Mouse (Mus musculus): ENCODE measurements around the gene Gal3st2b.
"Not testable (repeated sequence)": the region's sequence is repeated elsewhere in the genome, so short reads cannot be mapped to it uniquely, and the experiment has no call there.

Gal3st2b gene

DNA sequence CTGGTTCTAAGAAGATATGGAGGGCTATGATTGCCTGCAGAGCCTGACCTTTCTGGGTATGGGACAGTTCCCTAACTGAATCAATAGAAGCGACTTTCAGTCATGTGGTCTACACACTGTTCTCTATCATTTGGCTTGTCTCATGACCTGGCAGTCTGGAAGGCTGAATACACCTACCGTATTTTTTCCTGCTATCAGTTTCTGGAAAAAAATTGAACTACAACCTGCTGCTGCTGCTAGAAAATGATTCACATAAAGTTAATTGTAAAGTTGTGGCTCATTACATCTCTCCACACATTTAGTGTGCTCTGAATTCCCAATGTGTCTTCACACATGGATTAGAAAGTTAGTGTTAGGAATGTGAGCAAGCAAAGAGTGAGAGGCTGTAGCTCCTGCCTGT is at the start of gene Gal3st2b:
Gal3st2b (plus strand) TSS at position 301 of the 400 bp plus-strand sequence.
- not testable (repeated sequence) for DNase-seq (ENCODE audit: low read depth)

- DNase-seq (ENCODE audit: low read depth) = not testable (repeated sequence)
Observed at GRCm38 (mm10) chr1:93871594-93872105, 46.5 kb upstream of the Gal3st2b start.

- DNase-seq (ENCODE audit: low read depth) = not testable (repeated sequence)
Observed at GRCm38 (mm10) chr1:93874405-93874804, 43.7 kb upstream of the Gal3st2b start.

DNA sequence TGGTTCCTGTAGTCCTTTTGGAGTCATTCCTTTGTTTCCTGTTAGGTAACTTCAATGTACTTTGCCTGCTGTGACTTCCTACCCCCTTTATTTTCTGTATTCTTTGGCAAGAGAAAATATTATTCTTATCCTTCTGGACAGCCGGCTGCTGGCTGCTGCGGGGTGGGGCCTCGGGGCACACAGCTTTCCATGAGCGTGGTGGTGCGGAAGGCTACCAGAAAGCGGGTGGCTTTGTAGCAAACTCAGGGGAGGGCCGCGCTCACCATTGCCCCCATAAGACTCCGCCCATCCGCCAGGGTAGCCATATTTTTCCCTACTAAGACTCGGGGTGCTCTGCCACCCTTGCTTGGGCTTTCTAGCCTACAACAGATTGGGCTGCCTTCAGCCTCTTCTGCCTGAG is 36.3 kb upstream of the Gal3st2b start:
- not testable (repeated sequence) for DNase-seq (ENCODE audit: low read depth)

- DNase-seq (ENCODE audit: low read depth) = not testable (repeated sequence)
Observed at GRCm38 (mm10) chr1:93890936-93891335, 27.2 kb upstream of the Gal3st2b start.

- not testable (repeated sequence) for DNase-seq (ENCODE audit: low read depth)
Observed at GRCm38 (mm10) chr1:93897395-93897794, 20.7 kb upstream of the Gal3st2b start.

DNA sequence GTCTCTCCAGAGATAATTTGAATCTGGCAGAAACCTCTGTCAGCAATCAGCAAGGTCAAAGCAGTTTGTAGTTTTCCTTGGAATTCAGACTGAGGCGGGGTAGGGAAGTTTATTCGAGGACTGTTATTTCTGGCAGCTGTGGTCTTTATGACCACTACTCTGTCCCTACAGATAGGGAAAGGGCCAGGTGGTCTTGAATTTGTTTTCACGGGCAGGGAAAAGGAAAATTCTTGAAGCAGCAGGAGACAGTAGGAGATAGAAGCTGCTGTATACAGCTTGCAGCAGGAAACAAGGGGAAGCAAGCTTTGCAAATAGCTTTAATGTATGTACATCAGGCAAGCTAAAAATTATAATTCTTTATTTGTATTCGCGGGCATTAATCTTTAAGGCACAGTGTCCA is 16.8 kb upstream of the Gal3st2b start:
- DNase-seq (ENCODE audit: low read depth) = not testable (repeated sequence)

GRCm38 (mm10) chr1:93906690-93907089 is 11.4 kb upstream of the Gal3st2b start:
- DNase-seq (ENCODE audit: low read depth) = not testable (repeated sequence)

- not testable (repeated sequence) for DNase-seq (ENCODE audit: low read depth)
Observed at GRCm38 (mm10) chr1:93908977-93909586, 9.0 kb upstream of the Gal3st2b start.

DNA sequence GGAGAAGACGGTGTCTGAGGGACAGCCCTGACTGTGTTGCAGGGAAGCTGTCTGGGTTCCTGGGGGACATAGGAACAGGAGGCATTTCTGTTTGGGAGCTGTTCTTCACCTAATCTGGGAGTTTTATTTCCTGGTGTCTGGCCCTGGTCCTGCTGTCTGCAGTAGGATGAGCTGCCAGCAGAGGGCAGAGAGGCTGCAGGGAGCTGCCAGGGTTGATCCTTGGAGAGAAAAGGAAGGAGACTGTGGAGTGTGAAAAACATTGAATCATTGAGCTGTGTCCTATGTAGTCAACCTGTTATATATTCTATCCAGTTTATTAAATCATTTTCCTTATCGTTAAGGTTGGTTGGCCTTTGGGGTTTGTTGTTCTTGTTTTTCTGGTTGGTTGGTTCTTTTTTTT is 6.2 kb upstream of the Gal3st2b start:
- not testable (repeated sequence) for DNase-seq (ENCODE audit: low read depth)

DNA sequence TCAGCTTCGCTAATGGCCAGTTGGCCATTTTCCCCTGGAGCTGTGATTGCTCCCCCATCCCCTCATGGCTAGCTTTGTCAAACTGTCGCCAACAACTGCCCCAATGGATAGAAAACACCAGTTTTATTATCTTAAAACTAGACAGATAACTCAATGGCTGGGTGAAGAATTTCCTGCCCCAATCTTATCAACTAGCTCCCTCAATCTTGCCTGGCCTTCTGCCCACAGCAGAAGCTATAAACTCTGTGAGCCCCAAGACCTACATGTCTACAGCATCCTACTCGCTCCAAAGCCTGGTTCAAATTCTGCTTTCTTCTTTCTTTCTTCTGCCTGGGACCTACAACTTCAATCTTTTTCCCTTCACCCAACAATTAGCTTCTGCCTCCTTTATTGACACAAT is 951 bp upstream of the Gal3st2b start:
- DNase-seq (ENCODE audit: low read depth) = not testable (repeated sequence)

- DNase-seq (ENCODE audit: low read depth) = not testable (repeated sequence)
Observed at GRCm38 (mm10) chr1:93918775-93919174, 664 bp downstream of the Gal3st2b start.

- not testable (repeated sequence) for DNase-seq (ENCODE audit: low read depth)
Observed at GRCm38 (mm10) chr1:93919321-93919720, 1.2 kb downstream of the Gal3st2b start.

- DNase-seq (ENCODE audit: low read depth) = not testable (repeated sequence)
Observed at GRCm38 (mm10) chr1:93922609-93923008, 4.5 kb downstream of the Gal3st2b start.

- not testable (repeated sequence) for DNase-seq (ENCODE audit: low read depth)
Observed at GRCm38 (mm10) chr1:93923098-93923497, 5.0 kb downstream of the Gal3st2b start.

DNA sequence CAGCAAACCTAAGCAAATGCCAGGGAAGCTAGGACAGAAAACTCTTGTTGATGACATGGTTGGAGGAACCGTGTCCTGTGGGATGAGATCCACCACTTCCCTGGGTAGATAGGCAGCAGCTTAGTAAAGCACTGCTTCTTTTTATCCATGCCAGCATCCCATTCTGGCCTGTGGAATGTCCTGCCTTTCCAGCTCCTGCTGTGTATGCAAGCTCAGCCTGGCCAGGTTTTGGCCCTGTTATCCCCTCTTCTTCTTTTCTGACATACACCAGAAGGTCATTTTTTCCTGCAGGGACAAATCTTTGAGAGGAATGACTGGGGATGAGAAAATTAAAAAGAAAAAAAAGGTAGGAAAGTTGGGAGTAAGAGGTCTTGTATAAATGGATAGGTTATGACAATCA is 17.3 kb downstream of the Gal3st2b start:
- DNase-seq (ENCODE audit: low read depth) = not testable (repeated sequence)

DNA sequence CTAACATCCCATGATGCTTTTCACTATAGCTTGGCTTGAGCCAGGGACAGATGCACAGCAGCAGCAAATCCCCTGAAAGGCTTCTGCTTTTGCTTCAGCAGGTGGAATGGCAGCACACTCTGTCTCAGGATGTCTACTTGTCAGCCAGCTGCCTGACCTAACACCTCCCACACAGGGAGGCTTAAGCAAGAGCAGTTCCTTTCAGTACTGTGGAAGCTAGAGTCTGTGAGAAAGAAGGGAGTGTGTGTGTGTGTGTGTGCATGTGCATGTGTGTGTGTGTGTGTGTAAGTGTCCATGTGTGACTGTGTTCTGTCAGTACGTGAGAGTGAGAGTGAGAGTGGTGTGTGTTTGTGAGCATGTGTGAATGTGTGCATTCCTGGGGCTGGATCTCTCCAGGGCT is 19.7 kb downstream of the Gal3st2b start:
- not testable (repeated sequence) for DNase-seq (ENCODE audit: low read depth)

DNA sequence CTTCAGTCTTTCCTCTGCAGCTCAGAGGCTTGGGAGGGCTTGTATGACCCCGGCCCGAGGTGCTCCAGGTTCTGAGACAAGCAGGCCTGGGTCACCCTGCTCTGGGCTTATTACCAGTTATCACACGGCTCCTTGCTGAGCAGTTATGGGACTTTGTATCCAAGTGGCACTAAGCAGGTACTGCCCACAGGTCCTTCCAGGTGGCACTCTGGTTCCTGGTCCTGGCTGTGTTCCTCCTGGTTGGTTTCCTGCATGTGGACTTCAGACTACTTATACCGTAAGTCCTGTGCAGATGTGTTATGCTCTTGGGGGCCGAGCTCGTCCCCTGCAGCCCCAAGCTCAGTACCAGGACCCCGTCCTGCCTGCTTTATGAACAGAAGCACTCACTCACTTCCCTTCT is 20.3 kb downstream of the Gal3st2b start:
- not testable (repeated sequence) for DNase-seq (ENCODE audit: low read depth)

- DNase-seq (ENCODE audit: low read depth) = not testable (repeated sequence)
Observed at GRCm38 (mm10) chr1:93949087-93949486, 31.0 kb downstream of the Gal3st2b start.

DNA sequence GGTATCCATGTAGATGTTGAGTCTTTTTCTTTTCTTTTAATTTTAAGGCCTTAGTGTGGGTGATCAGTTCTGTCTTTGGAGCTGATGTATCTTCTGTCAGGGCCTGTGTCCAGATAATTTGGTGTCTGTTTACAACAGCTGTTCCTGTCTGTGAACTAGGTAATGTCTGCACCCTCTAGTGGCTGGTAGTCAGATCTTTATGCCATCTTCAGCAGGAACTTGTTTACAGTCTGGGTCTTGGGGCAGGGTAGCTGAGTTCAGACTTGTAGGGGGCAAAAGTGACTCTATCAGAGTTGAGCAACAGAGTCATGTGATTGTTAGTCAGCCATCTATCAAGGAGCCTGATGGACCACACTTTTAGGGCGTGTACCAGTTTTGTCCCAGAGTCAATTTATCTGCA is 48.4 kb downstream of the Gal3st2b start:
- DNase-seq (ENCODE audit: low read depth) = not testable (repeated sequence)

DNA sequence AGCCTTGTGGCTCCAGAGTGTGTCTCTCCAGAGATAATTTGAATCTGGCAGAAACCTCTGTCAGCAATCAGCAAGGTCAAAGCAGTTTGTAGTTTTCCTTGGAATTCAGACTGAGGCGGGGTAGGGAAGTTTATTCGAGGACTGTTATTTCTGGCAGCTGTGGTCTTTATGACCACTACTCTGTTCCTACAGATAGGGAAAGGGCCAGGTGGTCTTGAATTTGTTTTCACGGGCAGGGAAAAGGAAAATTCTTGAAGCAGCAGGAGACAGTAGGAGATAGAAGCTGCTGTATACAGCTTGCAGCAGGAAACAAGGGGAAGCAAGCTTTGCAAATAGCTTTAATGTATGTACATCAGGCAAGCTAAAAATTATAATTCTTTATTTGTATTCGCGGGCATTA is 52.3 kb downstream of the Gal3st2b start:
- not testable (repeated sequence) for DNase-seq (ENCODE audit: low read depth)

- DNase-seq (ENCODE audit: low read depth) = not testable (repeated sequence)
Observed at GRCm38 (mm10) chr1:93970797-93971196, 52.7 kb downstream of the Gal3st2b start.

GRCm38 (mm10) chr1:93975764-93976163 is 57.7 kb downstream of the Gal3st2b start:
- not testable (repeated sequence) for DNase-seq (ENCODE audit: low read depth)

DNA sequence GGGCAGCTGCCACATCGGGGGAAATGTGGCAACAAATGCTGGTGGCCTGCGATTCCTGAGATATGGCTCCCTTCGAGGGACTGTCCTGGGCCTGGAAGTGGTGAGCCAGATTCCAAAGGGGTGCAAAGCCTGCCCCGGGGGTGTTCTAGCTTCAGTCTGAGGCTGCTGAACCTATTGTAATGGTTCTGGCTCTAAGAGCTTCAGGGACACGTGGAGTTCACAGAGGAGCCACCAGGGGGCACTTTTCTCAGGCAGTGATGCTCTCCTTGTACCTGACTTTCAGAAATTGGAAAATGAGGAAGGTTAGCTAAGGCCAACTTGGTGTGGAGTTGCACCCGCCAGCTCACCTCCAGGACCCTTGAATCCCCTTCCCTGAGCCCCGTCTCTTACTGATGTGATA is 60.2 kb downstream of the Gal3st2b start:
- not testable (repeated sequence) for DNase-seq (ENCODE audit: low read depth)

Data from c-Kit-positive CD71-positive TER-119-negative erythroid progenitor cells, embryonic 14.5 days (primary cell).